12 mouse cellular contexts compared by ENCODE assay signal in genomic region chr19:11092131-11092530, GRCm38 (mm10). TPM values are rescaled to one million over a fixed set of nuclear protein-coding genes. Genes with fewer than 3 reads are reported as not detected.
DNase-seq lines count a peak whose midpoint lies in the region; ATAC-seq and TF ChIP-seq lines count a peak whose summit lies in the region.
"Not testable (repeated sequence)": the region's sequence is repeated elsewhere in the genome, so short reads cannot be mapped to it uniquely, and the experiment has no call there.
"Had no signal": no experiment of that assay in that cellular context is flagged by ENCODE, and none has a peak within 500 bp of the region (broad histone marks: within the 10 kb centered on the region; RNA-seq: fewer than 3 reads in every experiment).

No protein-coding gene starts in this region.

- H3K27ac ChIP-seq in ES-E14 (ENCODE audit: insufficient read depth, low read depth, low read length, poor library complexity, severe bottlenecking); embryonic facial prominence, embryonic 10.5 days (replicated peaks); hindbrain, postnatal 0 days; limb, embryonic 14.5 days (replicated peaks; ENCODE audit: low read depth, low read length); olfactory bulb, adult 2 months (ENCODE audit: insufficient read depth, low read depth, low read length): not testable (repeated sequence)

- not testable (repeated sequence) for H3K4me1 ChIP-seq in ES-E14 (ENCODE audit: control insufficient read depth in 2 of 2, insufficient read depth in 2 of 2, low read length in 2 of 2, poor library complexity in 1 of 2); embryonic facial prominence, embryonic 10.5 days; hindbrain, postnatal 0 days (ENCODE audit: insufficient read depth, low read length); limb, embryonic 14.5 days (ENCODE audit: control insufficient read depth, insufficient read depth, low read length); olfactory bulb, adult 2 months (ENCODE audit: control insufficient read depth, insufficient read depth, low read length)

- H3K4me3 ChIP-seq in ES-E14 (ENCODE audit: insufficient read depth in 1 of 2, low read depth in 1 of 2, low read length in 2 of 2, poor library complexity in 1 of 2, severe bottlenecking in 1 of 2), result peak overlapping the region in 1 of 2 experiments; percentile 42; a peak in 2 of 4 replicates
- peak overlapping the region; percentile 48 for H3K4me3 ChIP-seq in embryonic facial prominence, embryonic 10.5 days
- H3K4me3 ChIP-seq in hindbrain, postnatal 0 days (ENCODE audit: low read length), result peak overlapping the region; percentile 37
- H3K4me3 ChIP-seq in limb, embryonic 14.5 days (replicated peaks; ENCODE audit: low read length), result peak overlapping the region; percentile 33
- peak overlapping the region; percentile 41 for H3K4me3 ChIP-seq in olfactory bulb, adult 2 months (ENCODE audit: insufficient read depth, low read depth, low read length)

- H3K36me3 ChIP-seq in ES-E14 (ENCODE audit: control insufficient read depth, insufficient read depth, low read length, poor library complexity, severe bottlenecking); embryonic facial prominence, embryonic 10.5 days (replicated peaks); hindbrain, postnatal 0 days (ENCODE audit: insufficient read depth, low read length); limb, embryonic 14.5 days (ENCODE audit: control insufficient read depth, insufficient read depth, low read length): not testable (repeated sequence)

- in situ Hi-C loops in ES-E14 (cut with MboI; ENCODE audit: low sequenced_read_pairs in 2 of 2, unreplicated experiment in 2 of 2), result not testable (repeated sequence)

- peaks cover 29% of the 10 kb centered on the region for H3K27me3 ChIP-seq in embryonic facial prominence, embryonic 10.5 days (replicated peaks; ENCODE audit: low read depth, poor library complexity, severe bottlenecking)
- H3K27me3 ChIP-seq in hindbrain, postnatal 0 days (ENCODE audit: insufficient read depth, low read length); limb, embryonic 14.5 days (ENCODE audit: control insufficient read depth, insufficient read depth, low read length): not testable (repeated sequence)

- not testable (repeated sequence) for TF ChIP-seq CTCF in hindbrain, postnatal 0 days (IDR thresholded peaks at IDR 0.05; ENCODE audit: low read depth); olfactory bulb, adult 2 months (IDR thresholded peaks at IDR 0.05; ENCODE audit: insufficient read depth, low read depth, low read length)

- DNase-seq in ES-E14 (ENCODE audit: low read depth, low spot score); limb, embryonic 14.5 days (ENCODE audit: low spot score): not testable (repeated sequence)
- peak; percentile 31 for DNase-seq in embryonic facial prominence, embryonic 10.5 days (ENCODE audit: low spot score)
- DNase-seq in heart, adult 11 months, result peak; percentile 65
- DNase-seq in hindbrain, postnatal 0 days (ENCODE audit: low spot score), result peak; percentile 2
- DNase-seq in mesoderm, embryonic 11.5 days (ENCODE audit: low read depth, low spot score), result peak; percentile 4
- peak; percentile 3 for DNase-seq in thymus, postnatal 0 days (ENCODE audit: low spot score)

- H3K9ac ChIP-seq in ES-E14 (ENCODE audit: insufficient read depth, low read depth, low read length, poor library complexity, severe bottlenecking), result peak overlapping the region; percentile 14; the same call in 1 of the 2 replicates
- H3K9ac ChIP-seq in hindbrain, postnatal 0 days (replicated peaks; ENCODE audit: low read length); limb, embryonic 14.5 days (ENCODE audit: low read depth, low read length, severe bottlenecking): not testable (repeated sequence)

- 6% methylated on average over 50 of the region's 50 CpGs for WGBS in embryonic facial prominence, embryonic 10.5 days
- 4% methylated on average over 50 of the region's 50 CpGs for WGBS in hindbrain, postnatal 0 days
- WGBS in limb, embryonic 14.5 days, result 6% methylated on average over 50 of the region's 50 CpGs
- 3% methylated on average over 50 of the region's 50 CpGs for WGBS in olfactory bulb, adult 2 months

- not testable (repeated sequence) for ATAC-seq in hindbrain, postnatal 0 days; limb, embryonic 14.5 days (ENCODE audit: low FRiP score, low read depth)

- not testable (repeated sequence) for TF ChIP-seq POLR2A in limb, embryonic 14.5 days (IDR thresholded peaks at IDR 0.05; ENCODE audit: borderline replicate concordance, extremely low read depth, insufficient read depth, insufficient read length); olfactory bulb, adult 2 months (IDR thresholded peaks at IDR 0.05; ENCODE audit: insufficient read depth, low read depth, low read length)

- not testable (repeated sequence) for H3K9me3 ChIP-seq in ES-E14 (ENCODE audit: control insufficient read depth, insufficient read depth, low read depth, low read length); embryonic facial prominence, embryonic 10.5 days; hindbrain, postnatal 0 days (ENCODE audit: low read length); limb, embryonic 14.5 days (ENCODE audit: control insufficient read depth, low read length)

- H3K4me2 ChIP-seq in hindbrain, postnatal 0 days (ENCODE audit: low read depth, low read length), result peak overlapping the region; percentile 54
- H3K4me2 ChIP-seq in limb, embryonic 14.5 days (replicated peaks; ENCODE audit: low read depth, low read length, severe bottlenecking), result peak overlapping the region; percentile 45

RNA-seq across cellular contexts. Expression of gene Ms4a8a, which starts 11.2 kb away (rescaled TPM):
- not detected in 2 replicates for total RNA-seq in ES-E14 (2012; rRNA removed)
- not detected in 2 replicates for polyA plus RNA-seq in embryonic facial prominence, embryonic 10.5 days (2016; fragmentation: Nextera tagmentation; extraction: Ambion mirVana)
- total RNA-seq in hindbrain, postnatal 0 days (2014; rRNA removed), result not detected in 2 replicates
- not detected in 2 replicates for polyA plus RNA-seq in hindbrain, postnatal 0 days (2015; fragmentation: Nextera tagmentation; extraction: Ambion mirVana)
- polyA plus RNA-seq in limb, embryonic 14.5 days (2012; rRNA removed), result 0.06 TPM in 1 of 2 replicates, not detected in the other
- polyA plus RNA-seq in limb, embryonic 14.5 days (2014; fragmentation: Nextera tagmentation; extraction: Ambion mirVana), result not detected in 2 replicates
- polyA plus RNA-seq in olfactory bulb, adult 2 months (2012; ENCODE audit: insufficient read depth, insufficient read length, low replicate concordance, missing spikeins), result not detected in 2 replicates
- 0.19 and 0.38 TPM in 2 replicates for polyA plus RNA-seq in thymus, postnatal 0 days (2015; fragmentation: Nextera tagmentation; extraction: Ambion mirVana)
- total RNA-seq: layer of hippocampus, postnatal 10 days; MEL had no signal

RNA-seq across cellular contexts. Expression of gene 1700017D01Rik, which starts 38.5 kb away (rescaled TPM):
- total RNA-seq in ES-E14 (2012; rRNA removed), result not detected in 2 replicates
- polyA plus RNA-seq in embryonic facial prominence, embryonic 10.5 days (2016; fragmentation: Nextera tagmentation; extraction: Ambion mirVana), result not detected in 2 replicates
- not detected in 2 replicates for total RNA-seq in hindbrain, postnatal 0 days (2014; rRNA removed)
- polyA plus RNA-seq in hindbrain, postnatal 0 days (2015; fragmentation: Nextera tagmentation; extraction: Ambion mirVana), result not detected in 2 replicates
- polyA plus RNA-seq in limb, embryonic 14.5 days (2012; rRNA removed), result not detected in 2 replicates
- not detected in 2 replicates for polyA plus RNA-seq in limb, embryonic 14.5 days (2014; fragmentation: Nextera tagmentation; extraction: Ambion mirVana)
- polyA plus RNA-seq in olfactory bulb, adult 2 months (2012; ENCODE audit: insufficient read depth, insufficient read length, low replicate concordance, missing spikeins), result not detected in 2 replicates
- not detected in 2 replicates for polyA plus RNA-seq in thymus, postnatal 0 days (2015; fragmentation: Nextera tagmentation; extraction: Ambion mirVana)
- total RNA-seq: adrenal gland, postnatal 36 days; heart, postnatal 4 days; layer of hippocampus, postnatal 10 days; MEL had no signal
